Mouse (Mus musculus) embryo, embryonic 9.5 days (tissue): Measurements from ENCODE around the gene Gadd45b.

Experiments
- DNase-seq: peaks from one replicate; pipeline ENCODE4 v3.0.0-alpha.2; 2017; ENCODE audit errors: extremely low spot score

Gadd45b gene

GRCm38 (mm10) chr10:80929299-80930226 lies at the start of gene Gadd45b:
TSS of gene Gadd45b (plus strand) at chr10:80930073.
- peak; percentile 99 for DNase-seq

- peak; percentile 71 for DNase-seq
Measured at GRCm38 (mm10) chr10:80880131-80880641, 49.7 kb upstream of the Gadd45b start.

- no peak for DNase-seq
Measured at GRCm38 (mm10) chr10:80880901-80881300, 49.0 kb upstream of the Gadd45b start.

- peak; percentile 75 for DNase-seq
Measured at GRCm38 (mm10) chr10:80881301-80881700, 48.6 kb upstream of the Gadd45b start.

- DNase-seq = no peak
Measured at GRCm38 (mm10) chr10:80887181-80887580, 42.7 kb upstream of the Gadd45b start.

GRCm38 (mm10) chr10:80895100-80895499 lies 34.8 kb upstream of the Gadd45b start:
- DNase-seq = no peak

GRCm38 (mm10) chr10:80895697-80896096 lies 34.2 kb upstream of the Gadd45b start:
- DNase-seq = no peak

- no peak for DNase-seq
Measured at GRCm38 (mm10) chr10:80896581-80897485, 33.0 kb upstream of the Gadd45b start.

GRCm38 (mm10) chr10:80897861-80898510 lies 31.9 kb upstream of the Gadd45b start:
- no peak for DNase-seq

GRCm38 (mm10) chr10:80899074-80899473 lies 30.8 kb upstream of the Gadd45b start:
- no peak for DNase-seq

GRCm38 (mm10) chr10:80899591-80900317 lies 30.1 kb upstream of the Gadd45b start:
- DNase-seq = no peak

- DNase-seq = peak; percentile 99
Measured at GRCm38 (mm10) chr10:80900318-80901247, 29.3 kb upstream of the Gadd45b start, which contains the start of gene Timm13. TSS of gene Timm13 (minus strand) at chr10:80900969.

GRCm38 (mm10) chr10:80901409-80902272 lies 28.2 kb upstream of the Gadd45b start:
- no peak for DNase-seq

- DNase-seq = no peak
Measured at GRCm38 (mm10) chr10:80902273-80902940, 27.5 kb upstream of the Gadd45b start.

GRCm38 (mm10) chr10:80903282-80903681 lies 26.6 kb upstream of the Gadd45b start:
- no peak for DNase-seq

- DNase-seq = no peak
Measured at GRCm38 (mm10) chr10:80904004-80904693, 25.7 kb upstream of the Gadd45b start.

GRCm38 (mm10) chr10:80904709-80905108 lies 25.2 kb upstream of the Gadd45b start:
- no peak for DNase-seq
